Mouse (Mus musculus) adipocyte (in vitro differentiated cells): ENCODE measurements at regions not wholly inside any gene's neighbourhood (a gene's known extent, or its start where the extent isn't known, plus 50 kb on each side); places are given as distances from the start of the nearest gene placed in this dataset.

Source experiments
- DNase-seq: peaks from one replicate; pipeline ENCODE4 v3.0.0-alpha.2; 2016; ENCODE audit warnings: low spot score

GRCm38 (mm10) chr3:78755686-78756476 is 530.4 kb downstream of the Rapgef2 start:
- DNase-seq, result no peak

- DNase-seq, result no peak
These were observed 550.2 kb downstream of the Rapgef2 start for GRCm38 (mm10) chr3:78736111-78736510.

- DNase-seq, result no peak
These were observed 569.6 kb downstream of the Rapgef2 start for GRCm38 (mm10) chr3:78716691-78717090.

GRCm38 (mm10) chr3:78707687-78708086 is 578.6 kb downstream of the Rapgef2 start:
- no peak for DNase-seq

- no peak for DNase-seq
These were observed 587.4 kb downstream of the Rapgef2 start for GRCm38 (mm10) chr3:78698936-78699335.

GRCm38 (mm10) chr3:78691499-78691898 is 594.8 kb downstream of the Rapgef2 start:
- no peak for DNase-seq

GRCm38 (mm10) chr3:78677656-78678055 is 608.7 kb downstream of the Rapgef2 start:
- no peak for DNase-seq

- DNase-seq, result no peak
These were observed 609.5 kb downstream of the Rapgef2 start for GRCm38 (mm10) chr3:78676806-78677205.

GRCm38 (mm10) chr3:78674529-78675187 is 611.7 kb downstream of the Rapgef2 start:
- no peak for DNase-seq

GRCm38 (mm10) chr3:78668050-78668449 is 618.3 kb downstream of the Rapgef2 start:
- no peak for DNase-seq

- DNase-seq, result no peak
These were observed 618.8 kb downstream of the Rapgef2 start for GRCm38 (mm10) chr3:78667374-78668023.

GRCm38 (mm10) chr3:78648115-78648514 is 638.2 kb downstream of the Rapgef2 start:
- no peak for DNase-seq

GRCm38 (mm10) chr3:78635386-78635785 is 650.9 kb downstream of the Rapgef2 start:
- DNase-seq, result no peak

- peak; percentile 45 for DNase-seq
These were observed 667.4 kb downstream of the Rapgef2 start for GRCm38 (mm10) chr3:78618900-78619299.

GRCm38 (mm10) chr3:78594718-78595236 is 691.5 kb downstream of the Rapgef2 start:
- DNase-seq, result no peak

GRCm38 (mm10) chr3:78594305-78594704 is 692.0 kb downstream of the Rapgef2 start:
- DNase-seq, result no peak

GRCm38 (mm10) chr3:78586639-78587038 is 699.7 kb downstream of the Rapgef2 start:
- DNase-seq, result no peak

GRCm38 (mm10) chr3:78581868-78582267 is 704.4 kb downstream of the Rapgef2 start:
- no peak for DNase-seq

GRCm38 (mm10) chr3:78581100-78581499 is 705.2 kb downstream of the Rapgef2 start:
- DNase-seq, result no peak

GRCm38 (mm10) chr3:78575667-78576464 is 710.5 kb downstream of the Rapgef2 start:
- no peak for DNase-seq

GRCm38 (mm10) chr3:78574807-78575206 is 711.5 kb downstream of the Rapgef2 start:
- DNase-seq, result no peak

GRCm38 (mm10) chr3:78573299-78573698 is 713.0 kb downstream of the Rapgef2 start:
- DNase-seq, result no peak
